Mouse (Mus musculus): ENCODE measurements around the gene Agpat3. TPM values are rescaled to one million over a fixed set of nuclear protein-coding genes. Genes with fewer than 3 reads are reported as not detected.

The Agpat3 gene
- polyA plus RNA-seq, 1 experiment: 36.8 TPM

GRCm38 (mm10) chr10:78350796-78351556, 1.3 kb downstream of the Agpat3 start:
- Histone ChIP-seq H3K4me1 (ENCODE audit: control insufficient read depth, insufficient read depth, low read length) (peaks cover 34% of the 10 kb centered on the region), H3K27ac (ENCODE audit: insufficient read depth, low read depth, low read length) (no peak overlapping the region), H3K4me3 (ENCODE audit: insufficient read depth, low read length) (peak overlapping the region; percentile 64)
- TF ChIP-seq CTCF (IDR thresholded peaks at IDR 0.05; ENCODE audit: low read depth, low read length): no peak
- no peak for TF ChIP-seq POLR2A (IDR thresholded peaks at IDR 0.05; ENCODE audit: borderline replicate concordance, low read depth, low read length)

- no peak for TF ChIP-seq CTCF (IDR thresholded peaks at IDR 0.05; ENCODE audit: low read depth, low read length)
- no peak for TF ChIP-seq POLR2A (IDR thresholded peaks at IDR 0.05; ENCODE audit: borderline replicate concordance, low read depth, low read length)
- no peak overlapping the region for H3K27ac ChIP-seq (ENCODE audit: insufficient read depth, low read depth, low read length)
- H3K4me1 ChIP-seq (ENCODE audit: control insufficient read depth, insufficient read depth, low read length): peaks cover 22% of the 10 kb centered on the region
- no peak overlapping the region for H3K4me3 ChIP-seq (ENCODE audit: insufficient read depth, low read length)
These were observed 2.7 kb downstream of the Agpat3 start for GRCm38 (mm10) chr10:78349464-78350165.

GRCm38 (mm10) chr10:78348211-78348610, 4.1 kb downstream of the Agpat3 start:
- H3K27ac ChIP-seq (ENCODE audit: insufficient read depth, low read depth, low read length): no peak overlapping the region

GRCm38 (mm10) chr10:78347486-78347885, 4.8 kb downstream of the Agpat3 start:
- TF ChIP-seq POLR2A (IDR thresholded peaks at IDR 0.05; ENCODE audit: borderline replicate concordance, low read depth, low read length) (no peak), CTCF (IDR thresholded peaks at IDR 0.05; ENCODE audit: low read depth, low read length) (no peak)
- no peak overlapping the region for H3K27ac ChIP-seq (ENCODE audit: insufficient read depth, low read depth, low read length)
- H3K4me1 ChIP-seq (ENCODE audit: control insufficient read depth, insufficient read depth, low read length): peaks cover 11% of the 10 kb centered on the region
- H3K4me3 ChIP-seq (ENCODE audit: insufficient read depth, low read length): no peak overlapping the region

More at GRCm38 (mm10) chr10:78348211-78348610, 4.1 kb downstream of the Agpat3 start:
- peaks cover 17% of the 10 kb centered on the region for H3K4me1 ChIP-seq (ENCODE audit: control insufficient read depth, insufficient read depth, low read length)
- no peak overlapping the region for H3K4me3 ChIP-seq (ENCODE audit: insufficient read depth, low read length)
- TF ChIP-seq POLR2A (IDR thresholded peaks at IDR 0.05; ENCODE audit: borderline replicate concordance, low read depth, low read length) (no peak), CTCF (IDR thresholded peaks at IDR 0.05; ENCODE audit: low read depth, low read length) (no peak)

GRCm38 (mm10) chr10:78345466-78345865, 6.8 kb downstream of the Agpat3 start:
- Histone ChIP-seq H3K27ac (ENCODE audit: insufficient read depth, low read depth, low read length) (no peak overlapping the region), H3K4me3 (ENCODE audit: insufficient read depth, low read length) (no peak overlapping the region), H3K4me1 (ENCODE audit: control insufficient read depth, insufficient read depth, low read length) (peaks cover 4% of the 10 kb centered on the region; the same call in 1 of the 2 replicates)
- TF ChIP-seq CTCF (IDR thresholded peaks at IDR 0.05; ENCODE audit: low read depth, low read length) (no peak), POLR2A (IDR thresholded peaks at IDR 0.05; ENCODE audit: borderline replicate concordance, low read depth, low read length) (no peak)

GRCm38 (mm10) chr10:78342091-78342490, 10.2 kb downstream of the Agpat3 start:
- no peak overlapping the region for H3K27ac ChIP-seq (ENCODE audit: insufficient read depth, low read depth, low read length)
- peaks cover 6% of the 10 kb centered on the region for H3K4me1 ChIP-seq (ENCODE audit: control insufficient read depth, insufficient read depth, low read length)
- TF ChIP-seq POLR2A (IDR thresholded peaks at IDR 0.05; ENCODE audit: borderline replicate concordance, low read depth, low read length): no peak
- TF ChIP-seq CTCF (IDR thresholded peaks at IDR 0.05; ENCODE audit: low read depth, low read length): no peak
- H3K4me3 ChIP-seq (ENCODE audit: insufficient read depth, low read length): no peak overlapping the region

- Histone ChIP-seq H3K4me3 (ENCODE audit: insufficient read depth, low read length) (no peak overlapping the region), H3K4me1 (ENCODE audit: control insufficient read depth, insufficient read depth, low read length) (peaks cover 6% of the 10 kb centered on the region), H3K27ac (ENCODE audit: insufficient read depth, low read depth, low read length) (no peak overlapping the region)
- no peak for TF ChIP-seq POLR2A (IDR thresholded peaks at IDR 0.05; ENCODE audit: borderline replicate concordance, low read depth, low read length)
These were observed 14.1 kb downstream of the Agpat3 start for GRCm38 (mm10) chr10:78338180-78338579.

GRCm38 (mm10) chr10:78334923-78335561, 17.2 kb downstream of the Agpat3 start:
- H3K4me1 ChIP-seq (ENCODE audit: control insufficient read depth, insufficient read depth, low read length): peaks cover 11% of the 10 kb centered on the region
- H3K27ac ChIP-seq (ENCODE audit: insufficient read depth, low read depth, low read length): no peak overlapping the region
- TF ChIP-seq POLR2A (IDR thresholded peaks at IDR 0.05; ENCODE audit: borderline replicate concordance, low read depth, low read length): no peak
- TF ChIP-seq CTCF (IDR thresholded peaks at IDR 0.05; ENCODE audit: low read depth, low read length): no peak

GRCm38 (mm10) chr10:78331577-78331976, 20.7 kb downstream of the Agpat3 start:
- Histone ChIP-seq H3K4me3 (ENCODE audit: insufficient read depth, low read length) (no peak overlapping the region), H3K4me1 (ENCODE audit: control insufficient read depth, insufficient read depth, low read length) (peaks cover 6% of the 10 kb centered on the region), H3K27ac (ENCODE audit: insufficient read depth, low read depth, low read length) (no peak overlapping the region; the same call in 1 of the 2 replicates)
- TF ChIP-seq CTCF (IDR thresholded peaks at IDR 0.05; ENCODE audit: low read depth, low read length) (no peak), POLR2A (IDR thresholded peaks at IDR 0.05; ENCODE audit: borderline replicate concordance, low read depth, low read length) (no peak)

More at GRCm38 (mm10) chr10:78334923-78335561, 17.2 kb downstream of the Agpat3 start:
- no peak overlapping the region for H3K4me3 ChIP-seq (ENCODE audit: insufficient read depth, low read length)
